Mouse (Mus musculus) forebrain, embryonic 16.5 days (tissue): ENCODE data around the gene Prss46. TPM values are rescaled to one million over a fixed set of nuclear protein-coding genes. Genes with fewer than 3 reads are reported as not detected.

Experiments
- ATAC-seq: fragments of 200-750 bp; cut with Nextera tagmentation; 2 replicates; pipeline ENCODE4 v1.8.0; 2017; ENCODE audit warnings: mild to moderate bottlenecking, moderate library complexity
- H3K27ac ChIP-seq: fragments of 300-500 bp; sonication (generic); 2 replicates; pipeline ENCODE4 v1.5.1; 2014; ENCODE audit warnings: low read length, control low read depth
- H3K27me3 ChIP-seq: fragments of 300-500 bp; sonication (generic); replicated peaks from 2 replicates; pipeline ENCODE4 v1.6.1; 2014; ENCODE audit warnings: low read length; ENCODE audit not compliant: control insufficient read depth, insufficient read depth
- H3K36me3 ChIP-seq: fragments of 300-500 bp; sonication (generic); 2 replicates; pipeline ENCODE4 v1.6.1; 2014; ENCODE audit not compliant: control insufficient read depth, insufficient read depth
- H3K4me1 ChIP-seq: fragments of 300-500 bp; sonication (generic); replicated peaks from 2 replicates; pipeline ENCODE4 v1.6.1; 2014; ENCODE audit warnings: low read length; ENCODE audit not compliant: control insufficient read depth, insufficient read depth
- H3K4me2 ChIP-seq: fragments of 300-500 bp; sonication (generic); 2 replicates; pipeline ENCODE4 v1.6.1; 2014; ENCODE audit warnings: mild to moderate bottlenecking, low read length, control low read depth
- H3K4me3 ChIP-seq: fragments of 300-500 bp; sonication (generic); replicated peaks from 2 replicates; pipeline ENCODE4 v1.5.1; 2014; ENCODE audit warnings: mild to moderate bottlenecking, low read length, control low read depth
- H3K9ac ChIP-seq: fragments of 300-500 bp; sonication (generic); replicated peaks from 2 replicates; pipeline ENCODE4 v1.6.1; 2014; ENCODE audit warnings: low read depth, low read length, control low read depth
- H3K9me3 ChIP-seq: fragments of 300-500 bp; sonication (generic); 2 replicates; pipeline ENCODE4 v1.6.1; 2016; ENCODE audit warnings: low read length; ENCODE audit not compliant: control insufficient read depth
- WGBS: fragments of 180-500 bp; shearing (Covaris S2); extraction: QIAGEN DNeasy Blood & Tissue Kit; methylation state at CpG from one replicate; pipeline ENCODE4 v1.1.7; 2014; 5-methylcytosine and 5-hydroxymethylcytosine counted together
- polyA plus RNA-seq: library from polyadenylated mRNA; unstranded; fragments of >200 nt; fragmentation: Nextera tagmentation; extraction: Ambion mirVana; gene quantifications from 2 replicates; pipeline ENCODE4 v1.2.1, GENCODE M21; 2015

Gene Prss46
- polyA plus RNA-seq, 1 experiment from 2014 or later = not detected

- H3K4me1 ChIP-seq = peaks cover 32% of the 10 kb centered on the region
- no peak overlapping the region for H3K27ac ChIP-seq
- H3K4me2 ChIP-seq = no peak overlapping the region
- H3K4me3 ChIP-seq = no peak overlapping the region
- peaks cover 29% of the 10 kb centered on the region for H3K27me3 ChIP-seq
- 83% methylated on average over 1 of the region's 1 CpGs for WGBS
- H3K36me3 ChIP-seq = no peaks in the 10 kb centered on the region
- no peak overlapping the region for H3K9ac ChIP-seq
- no peaks in the 10 kb centered on the region for H3K9me3 ChIP-seq
- ATAC-seq = no peak
Observed at GRCm38 (mm10) chr9:110877353-110877752, 33.0 kb downstream of the Prss46 start.

- no peak overlapping the region for H3K9ac ChIP-seq
- no peak overlapping the region for H3K4me2 ChIP-seq
- no peaks in the 10 kb centered on the region for H3K36me3 ChIP-seq
- H3K9me3 ChIP-seq = no peaks in the 10 kb centered on the region
- no peak for ATAC-seq
- H3K27ac ChIP-seq = no peak overlapping the region
- 86% methylated on average over 5 of the region's 5 CpGs for WGBS
- H3K27me3 ChIP-seq = peaks cover 29% of the 10 kb centered on the region
- H3K4me1 ChIP-seq = peaks cover 32% of the 10 kb centered on the region
- H3K4me3 ChIP-seq = no peak overlapping the region
Observed at GRCm38 (mm10) chr9:110877888-110878287, 33.6 kb downstream of the Prss46 start.

- H3K4me1 ChIP-seq = peaks cover 23% of the 10 kb centered on the region
- peak within 1 kb of the TSS; percentile 87 for H3K4me2 ChIP-seq
- ATAC-seq = no peak
- H3K27me3 ChIP-seq = peaks cover 26% of the 10 kb centered on the region
- WGBS = 12% methylated on average over 12 of the region's 12 CpGs
- H3K4me3 ChIP-seq = peak within 1 kb of the TSS; percentile 55
- H3K9me3 ChIP-seq = no peaks in the 10 kb centered on the region
- no peaks in the 10 kb centered on the region for H3K36me3 ChIP-seq
- H3K9ac ChIP-seq = peak within 1 kb of the TSS; percentile 45
- no peak within 1 kb of the TSS for H3K27ac ChIP-seq
Observed at GRCm38 (mm10) chr9:110879191-110879920, 35.0 kb downstream of the Prss46 start, which contains the start of gene Als2cl. Als2cl (plus strand) TSS chr9:110879870.

GRCm38 (mm10) chr9:110879998-110880561 lies 35.8 kb downstream of the Prss46 start, which contains the start of gene Tmie:
Tmie (minus strand) TSS chr9:110880113.
- peak within 1 kb of the TSS; percentile 45 for H3K9ac ChIP-seq
- peaks cover 26% of the 10 kb centered on the region for H3K27me3 ChIP-seq
- WGBS = under 1% methylated on average over 49 of the region's 57 CpGs
- peak within 1 kb of the TSS; percentile 55 for H3K4me3 ChIP-seq
- H3K36me3 ChIP-seq = no peaks in the 10 kb centered on the region
- peak; percentile 45 for ATAC-seq
- no peaks in the 10 kb centered on the region for H3K9me3 ChIP-seq
- H3K27ac ChIP-seq = no peak within 1 kb of the TSS
- peaks cover 16% of the 10 kb centered on the region for H3K4me1 ChIP-seq
- H3K4me2 ChIP-seq = peak within 1 kb of the TSS; percentile 87

GRCm38 (mm10) chr9:110880772-110881171 lies 36.5 kb downstream of the Prss46 start:
- no peak overlapping the region for H3K9ac ChIP-seq
- peak overlapping the region; percentile 55 for H3K4me3 ChIP-seq
- peak overlapping the region; percentile 87 for H3K4me2 ChIP-seq
- no peak overlapping the region for H3K27ac ChIP-seq
- WGBS = 74% methylated on average over 4 of the region's 4 CpGs
- H3K9me3 ChIP-seq = no peaks in the 10 kb centered on the region
- no peaks in the 10 kb centered on the region for H3K36me3 ChIP-seq
- no peak for ATAC-seq
- peaks cover 13% of the 10 kb centered on the region for H3K4me1 ChIP-seq
- H3K27me3 ChIP-seq = peaks cover 26% of the 10 kb centered on the region

GRCm38 (mm10) chr9:110881953-110882352 lies 37.6 kb downstream of the Prss46 start:
- peaks cover 13% of the 10 kb centered on the region for H3K4me1 ChIP-seq
- H3K9ac ChIP-seq = no peak overlapping the region
- 82% methylated on average over 7 of the region's 7 CpGs for WGBS
- no peaks in the 10 kb centered on the region for H3K9me3 ChIP-seq
- H3K4me3 ChIP-seq = no peak overlapping the region
- no peak overlapping the region for H3K27ac ChIP-seq
- no peak overlapping the region for H3K4me2 ChIP-seq
- no peaks in the 10 kb centered on the region for H3K36me3 ChIP-seq
- no peak for ATAC-seq
- H3K27me3 ChIP-seq = peaks cover 24% of the 10 kb centered on the region

GRCm38 (mm10) chr9:110887388-110888303 lies 43.3 kb downstream of the Prss46 start:
- H3K4me3 ChIP-seq = no peak overlapping the region
- no peak overlapping the region for H3K9ac ChIP-seq
- ATAC-seq = no peak
- no peaks in the 10 kb centered on the region for H3K36me3 ChIP-seq
- no peaks in the 10 kb centered on the region for H3K9me3 ChIP-seq
- H3K4me2 ChIP-seq = no peak overlapping the region
- H3K27me3 ChIP-seq = no peaks in the 10 kb centered on the region
- no peaks in the 10 kb centered on the region for H3K4me1 ChIP-seq
- H3K27ac ChIP-seq = no peak overlapping the region
- WGBS = 68% methylated on average over 9 of the region's 9 CpGs

GRCm38 (mm10) chr9:110888935-110889334 lies 44.6 kb downstream of the Prss46 start:
- 91% methylated on average over 14 of the region's 14 CpGs for WGBS
- no peaks in the 10 kb centered on the region for H3K9me3 ChIP-seq
- H3K4me1 ChIP-seq = no peaks in the 10 kb centered on the region
- H3K27me3 ChIP-seq = no peaks in the 10 kb centered on the region
- no peak overlapping the region for H3K27ac ChIP-seq
- H3K4me3 ChIP-seq = no peak overlapping the region
- no peak overlapping the region for H3K9ac ChIP-seq
- no peak overlapping the region for H3K4me2 ChIP-seq
- H3K36me3 ChIP-seq = no peaks in the 10 kb centered on the region
- no peak for ATAC-seq
